ENCODE assay signal across 8 mouse cellular contexts in the genomic region with DNA sequence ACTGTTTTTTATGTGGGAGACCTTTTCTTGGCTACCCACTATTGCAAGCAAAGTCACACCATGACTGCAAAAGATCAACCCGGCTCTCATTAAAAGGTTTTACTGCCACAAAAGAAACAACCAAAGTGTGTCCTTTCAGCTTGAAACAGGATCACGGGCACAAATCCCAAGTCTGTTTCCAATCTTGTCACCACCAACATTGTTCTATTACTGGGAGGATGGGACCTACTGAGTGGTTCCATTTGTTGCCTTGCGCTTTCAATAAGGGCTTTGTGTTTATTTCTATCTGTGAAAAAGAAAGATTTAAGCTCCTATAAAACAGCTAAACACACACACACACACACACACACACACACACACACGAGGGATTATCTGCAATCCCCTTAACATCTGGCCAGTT. TPM values are rescaled to one million over a fixed set of nuclear protein-coding genes. Genes with fewer than 3 reads are reported as not detected.
A peak's percentile ranks its signal among the peaks of the same experiment; 100 is the strongest.
DNase-seq lines count a peak whose midpoint lies in the region; ATAC-seq lines count a peak whose summit lies in the region.

No protein-coding gene starts in this region.

- peaks cover 16% of the 10 kb centered on the region for H3K4me1 ChIP-seq in kidney, embryonic 16.5 days (ENCODE audit: insufficient read depth, low read length)
- peaks cover 20% of the 10 kb centered on the region for H3K4me1 ChIP-seq in embryonic facial prominence, embryonic 12.5 days
- H3K4me1 ChIP-seq in hindbrain, embryonic 12.5 days: peaks cover 11% of the 10 kb centered on the region
- H3K4me1 ChIP-seq in midbrain, embryonic 16.5 days (ENCODE audit: control insufficient read depth, insufficient read depth, low read length): no peaks in the 10 kb centered on the region; the same call in 1 of the 2 replicates

- peak overlapping the region; percentile 54 for H3K4me2 ChIP-seq in kidney, embryonic 16.5 days (replicated peaks; ENCODE audit: low read depth, low read length)
- peak overlapping the region; percentile 62 for H3K4me2 ChIP-seq in embryonic facial prominence, embryonic 12.5 days (replicated peaks)
- H3K4me2 ChIP-seq in hindbrain, embryonic 12.5 days (replicated peaks): peak overlapping the region; percentile 76
- H3K4me2 ChIP-seq in midbrain, embryonic 16.5 days (ENCODE audit: low read length): peak overlapping the region; percentile 77; the same call in 1 of the 2 replicates

- peak overlapping the region; percentile 72 for H3K4me3 ChIP-seq in kidney, embryonic 16.5 days (ENCODE audit: low read length)
- peak overlapping the region; percentile 74 for H3K4me3 ChIP-seq in embryonic facial prominence, embryonic 12.5 days
- peak overlapping the region; percentile 22 for H3K4me3 ChIP-seq in hindbrain, embryonic 12.5 days
- H3K4me3 ChIP-seq in midbrain, embryonic 16.5 days (ENCODE audit: low read depth, low read length): no peak overlapping the region

- no peak for ATAC-seq in kidney, embryonic 16.5 days (ENCODE audit: low FRiP score, low TSS enrichment)
- ATAC-seq in embryonic facial prominence, embryonic 12.5 days (ENCODE audit: insufficient number of reproducible peaks, insufficient read depth, low FRiP score, low TSS enrichment): no peak
- no peak for ATAC-seq in hindbrain, embryonic 12.5 days (ENCODE audit: low FRiP score)
- ATAC-seq in midbrain, embryonic 16.5 days: no peak

- no peak for DNase-seq in kidney, adult 9 months
- DNase-seq in cerebellum, adult 18-20 months: no peak
- DNase-seq in cerebellum, adult 9-11 months: no peak
- DNase-seq in kidney, postnatal 10 days: no peak

- peak overlapping the region; percentile 33; the same call in 1 of the 2 replicates for H3K27ac ChIP-seq in kidney, embryonic 16.5 days (ENCODE audit: low read length)
- H3K27ac ChIP-seq in embryonic facial prominence, embryonic 12.5 days: no peak overlapping the region
- H3K27ac ChIP-seq in hindbrain, embryonic 12.5 days: no peak overlapping the region
- H3K27ac ChIP-seq in midbrain, embryonic 16.5 days (ENCODE audit: low read length): no peak overlapping the region

- H3K9ac ChIP-seq in kidney, embryonic 16.5 days (replicated peaks; ENCODE audit: low read length): no peak overlapping the region
- no peak overlapping the region for H3K9ac ChIP-seq in embryonic facial prominence, embryonic 12.5 days
- no peak overlapping the region for H3K9ac ChIP-seq in hindbrain, embryonic 12.5 days
- H3K9ac ChIP-seq in midbrain, embryonic 16.5 days (ENCODE audit: low read depth, low read length): no peak overlapping the region

- H3K9me3 ChIP-seq in kidney, embryonic 16.5 days (ENCODE audit: low read length): peaks cover 3% of the 10 kb centered on the region; the same call in 1 of the 2 replicates
- H3K9me3 ChIP-seq in embryonic facial prominence, embryonic 12.5 days: no peaks in the 10 kb centered on the region
- no peaks in the 10 kb centered on the region for H3K9me3 ChIP-seq in hindbrain, embryonic 12.5 days (replicated peaks)
- no peaks in the 10 kb centered on the region for H3K9me3 ChIP-seq in midbrain, embryonic 16.5 days (replicated peaks; ENCODE audit: control insufficient read depth, low read length, poor library complexity, severe bottlenecking)

- 33% methylated on average over 4 of the region's 4 CpGs for WGBS in kidney, embryonic 16.5 days
- WGBS in embryonic facial prominence, embryonic 12.5 days: 20% methylated on average over 4 of the region's 4 CpGs
- 36% methylated on average over 4 of the region's 4 CpGs for whole genome bisulfite sequencing in hindbrain, embryonic 12.5 days
- 17% methylated on average over 4 of the region's 4 CpGs for WGBS in midbrain, embryonic 16.5 days

- no peaks in the 10 kb centered on the region for H3K36me3 ChIP-seq in kidney, embryonic 16.5 days (ENCODE audit: insufficient read depth, low read length)
- H3K36me3 ChIP-seq in embryonic facial prominence, embryonic 12.5 days: no peaks in the 10 kb centered on the region
- no peaks in the 10 kb centered on the region for H3K36me3 ChIP-seq in hindbrain, embryonic 12.5 days
- H3K36me3 ChIP-seq in midbrain, embryonic 16.5 days (ENCODE audit: control insufficient read depth, insufficient read depth, low read length): no peaks in the 10 kb centered on the region

- H3K27me3 ChIP-seq in kidney, embryonic 16.5 days (ENCODE audit: insufficient read depth, low read length): no peaks in the 10 kb centered on the region
- no peaks in the 10 kb centered on the region for H3K27me3 ChIP-seq in embryonic facial prominence, embryonic 12.5 days
- no peaks in the 10 kb centered on the region for H3K27me3 ChIP-seq in hindbrain, embryonic 12.5 days
- H3K27me3 ChIP-seq in midbrain, embryonic 16.5 days (ENCODE audit: control insufficient read depth, insufficient read depth, low read depth, low read length): no peaks in the 10 kb centered on the region; the same call in 1 of the 2 replicates

RNA-seq across cellular contexts. Expression of a gene that starts 1.8 kb away (rescaled TPM):
- polyA plus RNA-seq in kidney, embryonic 16.5 days (2015; fragmentation: Nextera tagmentation; extraction: Ambion mirVana): 7.6 and 8.7 TPM in 2 replicates
- 8.8 and 9.4 TPM in 2 replicates for polyA plus RNA-seq in embryonic facial prominence, embryonic 12.5 days (2016; fragmentation: Nextera tagmentation; extraction: Ambion mirVana)
- 5.9 and 6.3 TPM in 2 replicates for polyA plus RNA-seq in hindbrain, embryonic 12.5 days (2016; fragmentation: Nextera tagmentation; extraction: Ambion mirVana)
- 2.0 and 2.7 TPM in 2 replicates for polyA plus RNA-seq in midbrain, embryonic 16.5 days (2015; fragmentation: Nextera tagmentation; extraction: Ambion mirVana)

RNA-seq across cellular contexts. Expression of a gene that starts 40.2 kb away (rescaled TPM):
- 34.8 and 38.7 TPM in 2 replicates for polyA plus RNA-seq in kidney, embryonic 16.5 days (2015; fragmentation: Nextera tagmentation; extraction: Ambion mirVana)
- polyA plus RNA-seq in embryonic facial prominence, embryonic 12.5 days (2016; fragmentation: Nextera tagmentation; extraction: Ambion mirVana): 35.0 and 37.8 TPM in 2 replicates
- polyA plus RNA-seq in hindbrain, embryonic 12.5 days (2016; fragmentation: Nextera tagmentation; extraction: Ambion mirVana): 42.8 and 51.1 TPM in 2 replicates
- polyA plus RNA-seq in midbrain, embryonic 16.5 days (2015; fragmentation: Nextera tagmentation; extraction: Ambion mirVana): 58.4 and 67.7 TPM in 2 replicates
